Comparison of ENCODE assay signal across 8 mouse cellular contexts in the genomic region with DNA sequence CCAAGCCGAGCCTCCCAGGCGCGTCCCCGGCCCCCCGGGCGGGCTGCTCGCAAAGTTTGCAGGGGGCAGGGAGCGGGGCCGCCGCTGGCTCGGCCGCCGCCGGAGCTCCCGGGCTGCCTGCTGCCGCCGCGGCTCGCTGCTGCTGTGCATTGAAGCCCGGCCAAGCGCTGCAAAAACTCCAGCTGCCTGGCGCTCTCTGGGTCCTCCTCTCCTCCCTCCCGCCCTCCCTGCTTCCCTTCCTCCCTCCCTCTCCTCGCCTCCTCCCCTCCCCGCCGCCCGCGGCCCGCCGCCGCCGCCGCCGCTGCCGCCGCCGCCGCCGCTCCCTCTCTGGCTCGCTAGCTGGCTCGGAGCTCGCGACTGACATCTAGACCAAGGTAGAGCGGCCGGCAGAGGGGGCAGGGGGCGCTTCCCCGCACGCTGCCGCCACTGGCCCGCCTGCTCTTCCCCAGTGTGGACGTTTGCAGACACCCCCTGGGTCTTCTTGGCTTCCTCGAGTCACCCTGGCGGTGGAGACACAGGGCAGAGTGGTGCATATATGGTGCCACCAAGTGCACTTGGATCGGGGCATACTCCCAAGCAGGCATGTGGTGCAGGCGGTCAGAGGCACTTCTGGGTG. TPM values are rescaled to one million over a fixed set of nuclear protein-coding genes. Genes with fewer than 3 reads are reported as not detected.
A peak's percentile ranks its signal among the peaks of the same experiment; 100 is the strongest.
DNase-seq lines count a peak whose midpoint lies in the region; ATAC-seq and TF ChIP-seq lines count a peak whose summit lies in the region.

A gene (minus strand): TSS at position 137 of the 616 bp plus-strand sequence.

- no peaks in the 10 kb centered on the region for H3K9me3 ChIP-seq in heart, embryonic 11.5 days (replicated peaks; ENCODE audit: control insufficient read depth, low read length)
- no peaks in the 10 kb centered on the region for H3K9me3 ChIP-seq in kidney, embryonic 16.5 days (ENCODE audit: low read length)

- peak within 1 kb of the TSS; percentile 95 for H3K4me2 ChIP-seq in heart, embryonic 11.5 days
- H3K4me2 ChIP-seq in kidney, embryonic 16.5 days (replicated peaks; ENCODE audit: low read depth, low read length) = peak within 1 kb of the TSS; percentile 98

- peak; percentile 6 to 16 for DNase-seq in thymus, adult 18-20 months
- DNase-seq in thymus, postnatal 0 days (ENCODE audit: low spot score) = no peak
- DNase-seq in liver, adult 2 months (ENCODE audit: extremely low read depth, low read depth, low spot score) = peak; percentile 18
- peak; percentile 83 for DNase-seq in neural tube, embryonic 10.5 days (ENCODE audit: extremely low spot score, low spot score)
- DNase-seq in thymus, adult 2 months = peak; percentile 30

- H3K27ac ChIP-seq in embryonic fibroblast, embryonic 13.5 days (ENCODE audit: insufficient read depth, low read length) = no peak within 1 kb of the TSS
- H3K27ac ChIP-seq in heart, embryonic 11.5 days (ENCODE audit: low read depth, low read length) = peak within 1 kb of the TSS; percentile 72
- H3K27ac ChIP-seq in kidney, embryonic 16.5 days (ENCODE audit: low read length) = no peak within 1 kb of the TSS
- no peak within 1 kb of the TSS for H3K27ac ChIP-seq in liver, adult 2 months (replicated peaks; ENCODE audit: insufficient read depth, low read depth, low read length)
- no peak within 1 kb of the TSS for H3K27ac ChIP-seq in thymus, adult 2 months (ENCODE audit: control insufficient read depth, insufficient read depth, low read length)

- H3K9ac ChIP-seq in heart, embryonic 11.5 days (ENCODE audit: low read depth, low read length) = peak within 1 kb of the TSS; percentile 83
- H3K9ac ChIP-seq in kidney, embryonic 16.5 days (replicated peaks; ENCODE audit: low read length) = peak within 1 kb of the TSS; percentile 72
- H3K9ac ChIP-seq in liver, adult 2 months (ENCODE audit: low read depth, low read length) = peak within 1 kb of the TSS; percentile 74

- no peaks in the 10 kb centered on the region for H3K79me2 ChIP-seq in liver, adult 2 months (ENCODE audit: control insufficient read depth, insufficient read depth, low read length)

- TF ChIP-seq POLR2A in embryonic fibroblast, embryonic 13.5 days (IDR thresholded peaks at IDR 0.05; ENCODE audit: low read depth, low read length) = no peak
- no peak for TF ChIP-seq POLR2A in liver, adult 2 months (IDR thresholded peaks at IDR 0.05; ENCODE audit: extremely low read depth, insufficient read depth, low read length)
- TF ChIP-seq POLR2A in thymus, adult 2 months (IDR thresholded peaks at IDR 0.05; ENCODE audit: control insufficient read depth, extremely low read depth, insufficient read depth, low read length, poor library complexity) = no peak

- peak; percentile 49 for ATAC-seq in heart, embryonic 11.5 days (replicated peaks; ENCODE audit: insufficient number of reproducible peaks, low FRiP score, low TSS enrichment)
- peak; percentile 85 for ATAC-seq in kidney, embryonic 16.5 days (ENCODE audit: low FRiP score, low TSS enrichment)

- no peaks in the 10 kb centered on the region for H3K4me1 ChIP-seq in embryonic fibroblast, embryonic 13.5 days (ENCODE audit: control insufficient read depth, insufficient read depth, low read length)
- peaks cover 34% of the 10 kb centered on the region for H3K4me1 ChIP-seq in heart, embryonic 11.5 days (ENCODE audit: control insufficient read depth, insufficient read depth, low read length)
- peaks cover 18% of the 10 kb centered on the region for H3K4me1 ChIP-seq in kidney, embryonic 16.5 days (ENCODE audit: insufficient read depth, low read length)
- no peaks in the 10 kb centered on the region for H3K4me1 ChIP-seq in liver, adult 2 months (ENCODE audit: control insufficient read depth, insufficient read depth, low read length)
- 0 out of 2 replicates have a peak, but pooled peaks cover 7% of the 10 kb centered on the region for H3K4me1 ChIP-seq in thymus, adult 2 months (replicated peaks; ENCODE audit: control insufficient read depth, insufficient read depth, low read length)

- whole genome bisulfite sequencing in heart, embryonic 11.5 days (ENCODE audit: insufficient replicate concordance) = 2% methylated on average over 31 of the region's 55 CpGs
- WGBS in kidney, embryonic 16.5 days = under 1% methylated on average over 29 of the region's 55 CpGs
- 3% methylated on average over 47 of the region's 55 CpGs for WGBS in liver, adult 2 months
- WGBS in thymus, adult 2 months = 2% methylated on average over 45 of the region's 55 CpGs

- TF ChIP-seq CTCF in embryonic fibroblast, embryonic 13.5 days (IDR thresholded peaks at IDR 0.05; ENCODE audit: borderline replicate concordance, insufficient read depth, low read length) = no peak
- no peak for TF ChIP-seq CTCF in liver, adult 2 months (IDR thresholded peaks at IDR 0.05; ENCODE audit: low read depth, low read length)
- TF ChIP-seq CTCF in thymus, adult 2 months (IDR thresholded peaks at IDR 0.05; ENCODE audit: borderline replicate concordance, control insufficient read depth, extremely low read depth, insufficient read depth, low read length, poor library complexity) = no peak

- H3K4me3 ChIP-seq in embryonic fibroblast, embryonic 13.5 days (ENCODE audit: insufficient read depth, low read length) = peak within 1 kb of the TSS; percentile 62
- H3K4me3 ChIP-seq in heart, embryonic 11.5 days (ENCODE audit: low read depth, low read length) = peak within 1 kb of the TSS; percentile 72
- peak within 1 kb of the TSS; percentile 62 for H3K4me3 ChIP-seq in kidney, embryonic 16.5 days (ENCODE audit: low read length)
- peak within 1 kb of the TSS; percentile 59 for H3K4me3 ChIP-seq in liver, adult 2 months (ENCODE audit: insufficient read depth, low read depth, low read length)
- H3K4me3 ChIP-seq in thymus, adult 2 months (ENCODE audit: control insufficient read depth, insufficient read depth, low read length) = peak within 1 kb of the TSS; percentile 17; the same call in 1 of the 2 replicates

- H3K36me3 ChIP-seq in heart, embryonic 11.5 days (ENCODE audit: control insufficient read depth, insufficient read depth, low read length) = no peaks in the 10 kb centered on the region
- H3K36me3 ChIP-seq in kidney, embryonic 16.5 days (ENCODE audit: insufficient read depth, low read length) = no peaks in the 10 kb centered on the region
- no peaks in the 10 kb centered on the region for H3K36me3 ChIP-seq in liver, adult 2 months (ENCODE audit: control insufficient read depth, insufficient read depth, low read length)
- H3K36me3 ChIP-seq in thymus, adult 2 months (ENCODE audit: control insufficient read depth, insufficient read depth, low read length) = no peaks in the 10 kb centered on the region

- peaks cover 5% of the 10 kb centered on the region; the same call in 1 of the 2 replicates for H3K27me3 ChIP-seq in heart, embryonic 11.5 days (ENCODE audit: control insufficient read depth, insufficient read depth, low read length)
- H3K27me3 ChIP-seq in kidney, embryonic 16.5 days (ENCODE audit: insufficient read depth, low read length) = peaks cover 71% of the 10 kb centered on the region
- peaks cover 15% of the 10 kb centered on the region for H3K27me3 ChIP-seq in liver, adult 2 months (ENCODE audit: control insufficient read depth, insufficient read depth, low read length)
- H3K27me3 ChIP-seq in thymus, adult 2 months (ENCODE audit: control insufficient read depth, insufficient read depth, low read length) = peaks cover 6% of the 10 kb centered on the region; the same call in 1 of the 2 replicates

RNA-seq across cellular contexts. Expression of the gene that starts here (rescaled TPM):
- 0.13 and 0.18 TPM in 2 replicates for polyA plus RNA-seq in thymus, postnatal 0 days (2015; fragmentation: Nextera tagmentation; extraction: Ambion mirVana)
- polyA plus RNA-seq in embryonic fibroblast, embryonic 13.5 days (2011; ENCODE audit: insufficient read length, low read depth, missing spikeins) = 1.6 and 1.7 TPM in 2 replicates
- polyA plus RNA-seq in heart, embryonic 11.5 days (2014; fragmentation: Nextera tagmentation; extraction: Ambion mirVana) = 9.1 and 9.3 TPM in 2 replicates
- 1.2 and 1.5 TPM in 2 replicates for polyA plus RNA-seq in kidney, embryonic 16.5 days (2015; fragmentation: Nextera tagmentation; extraction: Ambion mirVana)
- total RNA-seq in liver, adult 2 months (2014; rRNA removed) = 1.0 and 1.4 TPM in 2 replicates
- polyA plus RNA-seq in liver, adult 2 months (2012; rRNA removed) = 0.30 and 0.32 TPM in 2 replicates
- 0.43 and 0.66 TPM in 2 replicates for polyA plus RNA-seq in thymus, adult 2 months (2012; rRNA removed)

Comparison
In these comparisons a context has a peak if more than half of its experiments do, and no peak if none do; other contexts are left out.
1. Peak in DNase-seq and H3K4me3 ChIP-seq in thymus, adult 2 months; RNA of the gene not detected or under 1 TPM.
2. H3K4me3 ChIP-seq: peak in every context shown above with its lines; median percentile 72 in heart, embryonic 11.5 days; 62 in embryonic fibroblast, embryonic 13.5 days; 62 in kidney, embryonic 16.5 days; 59 in liver, adult 2 months; 17 in thymus, adult 2 months.